Mouse (Mus musculus): ENCODE measurements at regions not wholly inside any gene's neighbourhood (a gene's known extent, or its start where the extent isn't known, plus 50 kb on each side); places are given as distances from the start of the nearest gene placed in this dataset.

DNA sequence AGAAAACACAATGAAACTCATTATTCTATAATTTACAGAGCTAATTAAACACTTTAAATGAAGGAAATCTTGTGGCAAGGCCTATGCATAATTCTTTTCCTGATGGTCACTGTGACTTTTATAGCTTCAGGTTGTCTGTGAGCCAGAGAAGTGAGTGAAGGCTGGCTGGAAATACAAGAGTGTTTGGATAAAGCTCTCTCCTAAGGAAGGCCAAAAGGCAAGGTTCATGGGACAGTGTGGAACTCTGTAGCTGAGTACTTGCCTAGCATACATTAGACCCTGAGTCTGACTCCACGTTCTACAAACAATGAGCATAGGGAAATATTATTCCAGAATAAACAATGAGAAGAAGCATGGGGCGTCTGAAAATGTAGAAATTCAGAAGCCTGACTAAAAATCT, 159.9 kb upstream of the Trp63 start:
- Histone ChIP-seq H3K4me1 (ENCODE audit: control insufficient read depth, insufficient read depth, low read length) (no peaks in the 10 kb centered on the region), H3K4me3 (replicated peaks; ENCODE audit: extremely low read depth, low read depth, low read length) (no peak overlapping the region)
- no peak for TF ChIP-seq POLR2A (IDR thresholded peaks at IDR 0.05; ENCODE audit: borderline replicate concordance, extremely low read depth, low read depth, low read length)
- TF ChIP-seq CTCF (IDR thresholded peaks at IDR 0.05; ENCODE audit: insufficient read depth, low read length), result no peak
- WGBS, result 58% methylated on average over 2 of the region's 2 CpGs
- DNase-seq, result no peak

DNA sequence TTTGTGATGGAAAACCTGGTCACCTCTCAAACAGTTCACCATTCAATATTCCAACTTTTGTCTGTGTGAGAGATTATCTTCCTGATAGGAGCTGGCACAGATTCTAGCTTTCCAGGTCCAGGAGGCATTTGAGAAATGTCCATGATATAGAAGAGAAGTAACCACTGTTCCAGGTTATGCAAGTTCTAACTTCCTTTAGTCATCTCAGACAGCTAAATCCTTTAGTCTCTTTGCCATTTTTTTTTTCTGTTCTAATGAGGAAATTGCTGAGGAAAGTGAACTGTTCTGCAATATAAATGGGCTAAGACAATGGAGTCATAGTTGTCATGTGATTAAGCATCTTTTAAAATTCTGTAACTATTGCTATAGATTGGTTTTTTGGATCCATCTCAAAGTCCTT, 155.7 kb upstream of the Trp63 start:
- Histone ChIP-seq H3K4me3 (replicated peaks; ENCODE audit: extremely low read depth, low read depth, low read length) (no peak overlapping the region), H3K4me1 (ENCODE audit: control insufficient read depth, insufficient read depth, low read length) (no peaks in the 10 kb centered on the region)
- no peak for DNase-seq
- TF ChIP-seq CTCF (IDR thresholded peaks at IDR 0.05; ENCODE audit: insufficient read depth, low read length), result no peak
- TF ChIP-seq POLR2A (IDR thresholded peaks at IDR 0.05; ENCODE audit: borderline replicate concordance, extremely low read depth, low read depth, low read length), result no peak

DNA sequence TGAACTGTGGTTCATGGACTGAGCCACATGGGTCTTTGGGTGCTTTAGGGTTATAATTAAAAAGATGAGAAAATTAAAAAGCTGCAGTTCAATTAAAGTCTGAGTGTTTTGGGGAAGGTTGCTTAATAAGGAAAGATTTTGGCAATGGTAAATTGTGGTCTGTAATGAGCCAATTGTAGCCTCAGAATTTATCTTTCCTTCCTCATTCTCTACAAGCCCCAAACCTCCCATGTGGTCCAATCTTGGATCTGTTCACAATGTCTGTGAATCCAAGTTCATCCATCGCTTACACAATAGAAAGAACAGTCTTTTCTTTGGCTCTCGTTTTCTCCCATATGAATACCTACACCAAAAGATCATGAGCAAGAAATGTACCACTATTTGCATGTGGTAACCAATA, 155.2 kb upstream of the Trp63 start:
- Histone ChIP-seq H3K4me1 (ENCODE audit: control insufficient read depth, insufficient read depth, low read length) (no peaks in the 10 kb centered on the region), H3K4me3 (replicated peaks; ENCODE audit: extremely low read depth, low read depth, low read length) (no peak overlapping the region)
- 77% methylated on average over 2 of the region's 2 CpGs for WGBS
- TF ChIP-seq POLR2A (IDR thresholded peaks at IDR 0.05; ENCODE audit: borderline replicate concordance, extremely low read depth, low read depth, low read length) (no peak), CTCF (IDR thresholded peaks at IDR 0.05; ENCODE audit: insufficient read depth, low read length) (no peak)
- DNase-seq, result no peak

DNA sequence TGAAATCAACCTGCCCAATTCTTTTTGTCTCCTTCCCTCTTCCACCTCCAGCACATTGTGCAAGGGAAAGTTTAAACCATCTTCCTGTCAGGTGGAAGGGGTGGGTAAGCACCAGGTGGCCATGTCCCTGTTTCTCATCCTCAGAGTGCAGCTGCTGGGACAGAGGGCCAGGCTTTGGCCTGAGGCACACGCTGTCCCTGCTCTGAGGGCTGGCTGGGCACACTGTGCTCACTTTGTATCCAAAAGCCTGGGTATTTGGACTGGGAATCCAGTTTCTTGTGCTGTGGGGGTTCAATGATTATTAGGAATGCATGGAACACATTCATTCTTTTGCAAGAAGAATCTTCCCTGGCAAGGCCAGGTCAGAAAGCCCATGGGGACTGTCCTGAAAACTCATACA, 153.9 kb upstream of the Trp63 start:
- WGBS, result 86% methylated on average over 1 of the region's 1 CpGs
- Histone ChIP-seq H3K4me3 (replicated peaks; ENCODE audit: extremely low read depth, low read depth, low read length) (no peak overlapping the region), H3K4me1 (ENCODE audit: control insufficient read depth, insufficient read depth, low read length) (no peaks in the 10 kb centered on the region)
- no peak for DNase-seq
- TF ChIP-seq CTCF (IDR thresholded peaks at IDR 0.05; ENCODE audit: insufficient read depth, low read length) (no peak), POLR2A (IDR thresholded peaks at IDR 0.05; ENCODE audit: borderline replicate concordance, extremely low read depth, low read depth, low read length) (no peak)

DNA sequence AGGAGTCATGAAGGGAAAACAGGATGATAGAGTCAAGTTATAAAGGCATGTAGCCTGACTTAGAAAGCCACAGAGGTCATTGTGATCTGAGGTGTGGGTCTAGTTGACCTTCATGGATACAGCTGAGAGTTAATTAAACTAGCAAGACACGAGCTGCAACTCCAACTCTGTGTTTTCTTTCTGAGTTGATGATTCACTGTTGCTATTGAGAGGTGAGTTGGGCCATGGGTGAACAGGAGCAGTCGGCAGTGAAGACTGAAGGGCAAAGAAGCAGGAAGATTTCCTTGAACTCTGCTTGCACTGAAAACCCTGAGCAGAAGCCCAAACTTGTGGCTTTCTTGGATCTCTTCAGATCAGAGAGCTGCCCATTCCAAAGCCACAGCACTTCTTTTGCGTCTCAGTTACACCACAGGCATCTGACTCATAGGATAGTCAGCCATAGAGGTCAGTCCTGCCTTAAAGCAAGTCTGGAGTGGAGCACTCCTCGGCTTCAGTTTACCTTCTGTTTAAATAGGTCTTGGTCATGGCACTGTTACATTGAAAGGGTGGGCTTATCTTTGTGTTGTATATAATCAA, 151.7 kb upstream of the Trp63 start:
- no peak for TF ChIP-seq CTCF (IDR thresholded peaks at IDR 0.05; ENCODE audit: insufficient read depth, low read length)
- no peak for TF ChIP-seq POLR2A (IDR thresholded peaks at IDR 0.05; ENCODE audit: borderline replicate concordance, extremely low read depth, low read depth, low read length)
- H3K4me1 ChIP-seq (ENCODE audit: control insufficient read depth, insufficient read depth, low read length), result no peaks in the 10 kb centered on the region
- 45% methylated on average over 4 of the region's 4 CpGs for WGBS
- H3K4me3 ChIP-seq (replicated peaks; ENCODE audit: extremely low read depth, low read depth, low read length), result no peak overlapping the region
- no peak for DNase-seq

DNA sequence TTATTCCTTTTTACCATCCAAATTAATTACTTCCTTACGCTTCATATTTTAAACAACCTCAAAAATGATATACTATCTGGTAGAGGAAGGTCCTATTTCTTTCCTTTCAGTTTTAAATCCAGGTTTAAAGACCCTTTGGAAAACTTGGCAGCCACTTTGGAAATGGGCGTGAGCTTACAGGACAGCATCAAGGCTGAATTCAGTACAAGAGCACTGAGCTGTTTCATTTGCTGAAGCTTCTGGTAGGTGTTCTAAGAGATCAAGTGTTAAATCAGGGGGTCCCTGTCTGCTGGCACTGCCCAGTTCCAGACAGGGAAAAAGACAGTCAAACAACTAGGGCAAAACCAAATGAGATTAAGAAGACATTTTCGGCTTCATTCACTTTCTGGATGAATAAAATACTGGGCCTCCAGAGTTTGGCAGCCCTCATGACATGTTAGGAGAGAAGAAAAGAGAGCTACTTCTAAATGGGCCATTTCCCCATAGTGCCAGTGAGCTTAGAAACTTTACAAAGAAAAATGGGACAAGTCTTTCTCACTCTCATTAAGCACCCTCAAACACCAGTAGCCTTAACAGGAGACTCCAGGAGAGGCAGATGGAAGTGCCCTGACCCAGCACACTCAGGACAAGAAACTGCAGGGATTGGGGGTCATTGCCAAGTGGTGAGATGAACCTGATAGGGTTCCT, 150.9 kb upstream of the Trp63 start:
- no peak for TF ChIP-seq POLR2A (IDR thresholded peaks at IDR 0.05; ENCODE audit: borderline replicate concordance, extremely low read depth, low read depth, low read length)
- no peak for TF ChIP-seq CTCF (IDR thresholded peaks at IDR 0.05; ENCODE audit: insufficient read depth, low read length)
- 76% methylated on average over 3 of the region's 3 CpGs for WGBS
- no peak overlapping the region for H3K4me3 ChIP-seq (replicated peaks; ENCODE audit: extremely low read depth, low read depth, low read length)
- H3K4me1 ChIP-seq (ENCODE audit: control insufficient read depth, insufficient read depth, low read length), result no peaks in the 10 kb centered on the region
- DNase-seq, result no peak

DNA sequence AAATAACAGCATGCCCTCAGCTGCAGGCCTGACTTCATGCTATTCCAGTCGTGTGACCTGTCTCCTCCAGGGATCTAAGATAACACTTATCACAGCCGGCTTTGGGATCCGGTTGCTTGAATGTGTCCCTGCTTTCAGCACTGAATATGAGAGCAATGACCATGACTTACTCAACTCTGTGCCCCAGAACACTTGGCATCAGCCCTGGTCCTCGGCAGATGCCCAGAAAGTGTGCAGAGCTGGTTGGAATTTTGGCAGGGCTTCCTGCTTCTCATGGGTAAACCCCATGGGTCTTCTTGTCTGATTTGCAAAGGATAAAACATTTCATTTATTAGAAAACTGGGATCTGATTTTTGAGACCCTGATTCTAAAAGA, 150.4 kb upstream of the Trp63 start:
- Histone ChIP-seq H3K4me3 (replicated peaks; ENCODE audit: extremely low read depth, low read depth, low read length) (no peak overlapping the region), H3K4me1 (ENCODE audit: control insufficient read depth, insufficient read depth, low read length) (no peaks in the 10 kb centered on the region)
- TF ChIP-seq POLR2A (IDR thresholded peaks at IDR 0.05; ENCODE audit: borderline replicate concordance, extremely low read depth, low read depth, low read length) (no peak), CTCF (IDR thresholded peaks at IDR 0.05; ENCODE audit: insufficient read depth, low read length) (no peak)
- 62% methylated on average over 4 of the region's 4 CpGs for WGBS
- no peak for DNase-seq

DNA sequence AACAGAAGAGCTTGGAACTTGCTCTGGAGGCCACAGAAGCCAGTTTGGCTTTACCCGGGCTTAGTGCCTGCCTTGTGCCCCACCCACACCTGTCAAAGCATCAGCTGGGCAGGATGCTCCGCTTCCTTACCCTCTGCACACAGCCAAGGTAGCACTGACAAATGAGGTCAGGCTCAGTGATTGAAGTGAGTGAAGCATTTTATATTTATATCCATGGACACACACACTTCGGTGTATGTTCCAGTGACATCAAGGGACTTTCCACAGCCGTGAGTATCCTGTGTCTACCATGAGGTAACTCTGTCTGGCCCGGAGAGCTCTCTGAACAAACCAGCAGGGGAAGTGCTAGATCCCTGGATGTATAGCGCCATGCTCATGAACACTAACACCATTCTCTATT, 147.0 kb upstream of the Trp63 start:
- TF ChIP-seq POLR2A (IDR thresholded peaks at IDR 0.05; ENCODE audit: borderline replicate concordance, extremely low read depth, low read depth, low read length), result no peak
- no peak for TF ChIP-seq CTCF (IDR thresholded peaks at IDR 0.05; ENCODE audit: insufficient read depth, low read length)
- 84% methylated on average over 6 of the region's 6 CpGs for WGBS
- Histone ChIP-seq H3K4me3 (replicated peaks; ENCODE audit: extremely low read depth, low read depth, low read length) (no peak overlapping the region), H3K4me1 (ENCODE audit: control insufficient read depth, insufficient read depth, low read length) (no peaks in the 10 kb centered on the region)
- DNase-seq, result no peak

DNA sequence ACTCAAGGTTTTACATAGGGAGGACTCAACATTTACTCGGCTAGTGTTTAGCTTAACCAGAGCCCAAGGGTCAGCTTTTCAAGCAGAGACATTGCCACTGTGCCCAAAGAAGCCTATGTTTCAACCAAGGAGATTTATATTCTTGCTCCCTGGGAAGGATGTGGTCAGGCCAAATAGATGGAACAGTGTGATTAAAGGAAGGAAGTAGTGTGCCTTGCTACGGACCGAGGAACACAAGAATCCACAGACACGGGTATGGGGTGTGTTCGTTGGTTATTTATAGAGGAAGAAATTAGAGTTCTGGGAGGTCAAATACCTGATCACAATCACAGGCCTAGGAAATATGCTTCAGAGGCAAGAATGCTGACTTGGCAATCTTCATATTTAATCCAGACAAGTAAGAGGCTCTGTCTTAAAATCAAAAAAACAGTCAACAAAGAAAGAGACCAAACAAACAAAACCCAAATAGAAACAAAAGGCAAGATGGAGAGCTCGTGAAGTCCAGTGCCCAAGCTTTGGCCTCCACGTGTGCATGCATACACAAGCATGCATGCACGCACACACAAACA, 133.9 kb upstream of the Trp63 start:
- no peak overlapping the region for H3K4me3 ChIP-seq (replicated peaks; ENCODE audit: extremely low read depth, low read depth, low read length)
- TF ChIP-seq CTCF (IDR thresholded peaks at IDR 0.05; ENCODE audit: insufficient read depth, low read length) (no peak), POLR2A (IDR thresholded peaks at IDR 0.05; ENCODE audit: borderline replicate concordance, extremely low read depth, low read depth, low read length) (no peak)
- no peak for DNase-seq
- 68% methylated on average over 8 of the region's 8 CpGs for WGBS
- no peaks in the 10 kb centered on the region for H3K4me1 ChIP-seq (ENCODE audit: control insufficient read depth, insufficient read depth, low read length)

DNA sequence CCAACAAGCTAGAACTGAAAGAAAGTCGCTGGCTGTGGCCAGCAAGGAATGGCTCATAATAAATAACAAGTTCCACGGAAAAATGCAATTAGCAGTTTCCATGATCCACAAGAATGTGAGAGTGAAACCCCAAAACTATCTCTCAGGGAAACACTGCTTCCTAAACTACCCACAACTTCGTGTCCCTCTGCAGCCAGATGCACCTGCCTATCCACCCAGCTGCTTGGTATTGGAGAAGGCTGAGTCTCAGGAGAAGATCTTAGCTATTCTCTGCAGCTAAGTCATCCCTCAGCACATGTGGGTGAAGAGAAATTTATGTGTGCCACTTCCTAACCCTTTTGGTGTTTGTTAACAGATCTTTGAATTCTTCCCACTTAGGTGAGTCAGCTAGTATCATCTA, 126.4 kb upstream of the Trp63 start:
- no peak for DNase-seq
- 57% methylated on average over 3 of the region's 3 CpGs for WGBS
- H3K4me1 ChIP-seq (ENCODE audit: control insufficient read depth, insufficient read depth, low read length), result no peaks in the 10 kb centered on the region
- TF ChIP-seq CTCF (IDR thresholded peaks at IDR 0.05; ENCODE audit: insufficient read depth, low read length) (no peak), POLR2A (IDR thresholded peaks at IDR 0.05; ENCODE audit: borderline replicate concordance, extremely low read depth, low read depth, low read length) (no peak)
- no peak overlapping the region for H3K4me3 ChIP-seq (replicated peaks; ENCODE audit: extremely low read depth, low read depth, low read length)

Measured in lung, adult 2 months (tissue).